Mouse (Mus musculus): ENCODE data around the gene Nme3. TPM values are rescaled to one million over a fixed set of nuclear protein-coding genes. Genes with fewer than 3 reads are reported as not detected.

The Nme3 gene
- polyA plus RNA-seq, 1 experiment from 2014 or later: 57.1 TPM

DNA sequence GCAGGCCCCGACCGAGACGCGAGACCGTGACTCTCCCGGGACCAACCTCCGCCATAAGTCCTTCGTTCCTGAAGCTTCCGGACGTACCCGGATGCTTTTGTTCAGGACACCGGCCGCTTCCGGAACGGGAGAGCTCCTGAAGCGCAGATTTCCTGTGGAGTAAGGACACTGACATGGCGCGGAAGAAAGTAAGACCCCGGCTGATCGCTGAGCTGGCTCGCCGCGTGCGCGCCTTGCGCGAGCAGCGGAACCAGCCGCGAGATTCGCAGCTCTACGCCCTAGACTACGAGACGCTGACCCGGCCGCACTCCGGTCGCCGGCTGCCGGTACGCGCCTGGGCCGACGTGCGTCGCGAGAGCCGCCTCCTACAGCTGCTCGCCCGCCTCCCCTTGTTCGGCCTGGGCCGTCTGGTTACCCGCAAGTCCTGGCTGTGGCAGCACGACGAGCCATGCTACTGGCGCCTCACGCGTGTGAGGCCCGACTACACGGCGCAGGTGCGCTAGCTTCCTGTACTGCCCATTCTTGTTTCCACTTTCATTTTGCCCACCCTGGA, 1.2 kb upstream of the Nme3 start, which contains the start of the genes Eme2 and Mrps34:
Gene Eme2 (minus strand): TSS at position 93 of the 553 bp plus-strand sequence.
Gene Mrps34 (plus strand): TSS at position 122 of the 553 bp plus-strand sequence.
- peak within 1 kb of the TSS; percentile 87 for H3K9ac ChIP-seq (ENCODE audit: low read length)
- H3K36me3 ChIP-seq (ENCODE audit: control insufficient read depth, insufficient read depth, low read length): peaks cover 25% of the 10 kb centered on the region
- WGBS: under 1% methylated on average over 62 of the region's 62 CpGs
- peak within 1 kb of the TSS; percentile 99 for H3K4me2 ChIP-seq (ENCODE audit: low read depth)
- ATAC-seq (ENCODE audit: insufficient read depth, low FRiP score, low TSS enrichment) (peak; percentile 49; the same call in 1 of the 2 replicates), DNase-seq (ENCODE audit: low spot score) (peak; percentile 90)
- peak within 1 kb of the TSS; percentile 67 for H3K27ac ChIP-seq (ENCODE audit: low read depth, low read length)
- H3K9me3 ChIP-seq (ENCODE audit: control insufficient read depth, low read length): no peaks in the 10 kb centered on the region
- peaks cover 24% of the 10 kb centered on the region for H3K4me1 ChIP-seq (ENCODE audit: control insufficient read depth, insufficient read depth, low read length)
- H3K4me3 ChIP-seq (ENCODE audit: low read depth, low read length): peak within 1 kb of the TSS; percentile 88
- no peaks in the 10 kb centered on the region for H3K27me3 ChIP-seq (ENCODE audit: control insufficient read depth, insufficient read depth, low read length)

DNA sequence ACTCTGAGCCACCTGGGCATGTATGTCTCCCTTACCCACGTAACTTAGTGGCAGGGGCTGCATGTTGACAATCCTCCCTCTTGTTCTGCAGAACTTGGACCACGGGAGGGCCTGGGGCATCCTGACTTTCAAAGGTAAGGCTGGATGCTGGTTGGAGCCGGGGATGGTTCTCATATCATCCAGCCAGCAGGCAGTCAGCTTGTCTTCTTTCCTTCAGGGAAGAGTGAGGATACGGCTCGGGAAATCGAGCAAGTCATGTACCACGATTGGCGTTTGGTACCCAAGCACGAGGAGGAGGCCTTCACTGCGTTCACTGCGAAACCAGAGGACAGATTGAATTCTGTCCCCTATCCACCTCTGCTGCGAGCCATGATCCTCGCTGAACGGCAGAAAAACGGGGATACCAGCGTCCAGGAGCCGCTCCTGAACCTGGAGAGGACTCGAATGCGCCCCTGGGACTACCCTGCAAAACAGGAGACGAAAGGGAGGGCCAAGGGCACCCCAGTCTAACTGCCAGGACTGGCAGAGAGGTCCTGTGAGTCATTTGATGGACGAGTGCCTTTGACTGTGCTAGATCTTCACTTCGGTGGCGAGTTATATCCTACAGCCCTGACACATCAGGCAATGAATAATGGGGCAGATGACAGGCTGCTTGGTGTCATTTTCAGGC, 594 bp upstream of the Nme3 start:
- no peak overlapping the region for H3K27ac ChIP-seq (ENCODE audit: low read depth, low read length)
- H3K4me1 ChIP-seq (ENCODE audit: control insufficient read depth, insufficient read depth, low read length): peaks cover 24% of the 10 kb centered on the region
- WGBS: 11% methylated on average over 23 of the region's 23 CpGs
- H3K27me3 ChIP-seq (ENCODE audit: control insufficient read depth, insufficient read depth, low read length): no peaks in the 10 kb centered on the region
- DNase-seq (ENCODE audit: low spot score) (no peak), ATAC-seq (ENCODE audit: insufficient read depth, low FRiP score, low TSS enrichment) (peak; percentile 5; the same call in 1 of the 2 replicates)
- H3K36me3 ChIP-seq (ENCODE audit: control insufficient read depth, insufficient read depth, low read length): peaks cover 27% of the 10 kb centered on the region
- no peaks in the 10 kb centered on the region for H3K9me3 ChIP-seq (ENCODE audit: control insufficient read depth, low read length)
- peak overlapping the region; percentile 88 for H3K4me3 ChIP-seq (ENCODE audit: low read depth, low read length)
- H3K9ac ChIP-seq (ENCODE audit: low read length): peak overlapping the region; percentile 87
- H3K4me2 ChIP-seq (ENCODE audit: low read depth): peak overlapping the region; percentile 99

- Histone ChIP-seq H3K4me2 (ENCODE audit: low read depth) (peak overlapping the region; percentile 99), H3K4me1 (ENCODE audit: control insufficient read depth, insufficient read depth, low read length) (peaks cover 24% of the 10 kb centered on the region), H3K9ac (ENCODE audit: low read length) (peak overlapping the region; percentile 87), H3K36me3 (ENCODE audit: control insufficient read depth, insufficient read depth, low read length) (peaks cover 33% of the 10 kb centered on the region), H3K4me3 (ENCODE audit: low read depth, low read length) (peak overlapping the region; percentile 88), H3K9me3 (ENCODE audit: control insufficient read depth, low read length) (no peaks in the 10 kb centered on the region), H3K27ac (ENCODE audit: low read depth, low read length) (no peak overlapping the region), H3K27me3 (ENCODE audit: control insufficient read depth, insufficient read depth, low read length) (no peaks in the 10 kb centered on the region)
- 35% methylated on average over 11 of the region's 11 CpGs for WGBS
- DNase-seq (ENCODE audit: low spot score) (no peak), ATAC-seq (ENCODE audit: insufficient read depth, low FRiP score, low TSS enrichment) (no peak)
Measured at GRCm38 (mm10) chr17:24896993-24897269, 631 bp downstream of the Nme3 start.

- Histone ChIP-seq H3K9ac (ENCODE audit: low read length) (peak overlapping the region; percentile 7), H3K4me2 (ENCODE audit: low read depth) (peak overlapping the region; percentile 99)
Measured at GRCm38 (mm10) chr17:24897600-24897999, 1.3 kb downstream of the Nme3 start.

GRCm38 (mm10) chr17:24898041-24898854, 1.9 kb downstream of the Nme3 start:
- Histone ChIP-seq H3K4me2 (ENCODE audit: low read depth) (no peak overlapping the region), H3K4me1 (ENCODE audit: control insufficient read depth, insufficient read depth, low read length) (peaks cover 24% of the 10 kb centered on the region), H3K27ac (ENCODE audit: low read depth, low read length) (no peak overlapping the region), H3K9ac (ENCODE audit: low read length) (no peak overlapping the region), H3K4me3 (ENCODE audit: low read depth, low read length) (no peak overlapping the region), H3K27me3 (ENCODE audit: control insufficient read depth, insufficient read depth, low read length) (no peaks in the 10 kb centered on the region), H3K9me3 (ENCODE audit: control insufficient read depth, low read length) (no peaks in the 10 kb centered on the region), H3K36me3 (ENCODE audit: control insufficient read depth, insufficient read depth, low read length) (peaks cover 36% of the 10 kb centered on the region)
- 85% methylated on average over 4 of the region's 4 CpGs for WGBS
- DNase-seq (ENCODE audit: low spot score): no peak
- ATAC-seq (ENCODE audit: insufficient read depth, low FRiP score, low TSS enrichment): no peak

More at GRCm38 (mm10) chr17:24897600-24897999, 1.3 kb downstream of the Nme3 start:
- DNase-seq (ENCODE audit: low spot score) (no peak), ATAC-seq (ENCODE audit: insufficient read depth, low FRiP score, low TSS enrichment) (no peak)
- H3K36me3 ChIP-seq (ENCODE audit: control insufficient read depth, insufficient read depth, low read length): peaks cover 34% of the 10 kb centered on the region
- WGBS: 82% methylated on average over 4 of the region's 4 CpGs
- peaks cover 24% of the 10 kb centered on the region for H3K4me1 ChIP-seq (ENCODE audit: control insufficient read depth, insufficient read depth, low read length)
- no peaks in the 10 kb centered on the region for H3K9me3 ChIP-seq (ENCODE audit: control insufficient read depth, low read length)
- no peak overlapping the region; the same call in 1 of the 2 replicates for H3K4me3 ChIP-seq (ENCODE audit: low read depth, low read length)
- H3K27ac ChIP-seq (ENCODE audit: low read depth, low read length): no peak overlapping the region
- no peaks in the 10 kb centered on the region for H3K27me3 ChIP-seq (ENCODE audit: control insufficient read depth, insufficient read depth, low read length)

- H3K9ac ChIP-seq (ENCODE audit: low read length): no peak overlapping the region
- ATAC-seq (ENCODE audit: insufficient read depth, low FRiP score, low TSS enrichment) (no peak), DNase-seq (ENCODE audit: low spot score) (no peak)
- peaks cover 21% of the 10 kb centered on the region for H3K4me1 ChIP-seq (ENCODE audit: control insufficient read depth, insufficient read depth, low read length)
- 89% methylated on average over 5 of the region's 5 CpGs for WGBS
- no peak overlapping the region for H3K4me2 ChIP-seq (ENCODE audit: low read depth)
- no peaks in the 10 kb centered on the region for H3K27me3 ChIP-seq (ENCODE audit: control insufficient read depth, insufficient read depth, low read length)
- H3K4me3 ChIP-seq (ENCODE audit: low read depth, low read length): no peak overlapping the region
- H3K27ac ChIP-seq (ENCODE audit: low read depth, low read length): no peak overlapping the region
- peaks cover 36% of the 10 kb centered on the region for H3K36me3 ChIP-seq (ENCODE audit: control insufficient read depth, insufficient read depth, low read length)
- no peaks in the 10 kb centered on the region for H3K9me3 ChIP-seq (ENCODE audit: control insufficient read depth, low read length)
Measured at GRCm38 (mm10) chr17:24899153-24899552, 2.9 kb downstream of the Nme3 start.

GRCm38 (mm10) chr17:24900014-24900413, 3.7 kb downstream of the Nme3 start:
- H3K27me3 ChIP-seq (ENCODE audit: control insufficient read depth, insufficient read depth, low read length): no peaks in the 10 kb centered on the region
- no peak overlapping the region for H3K4me3 ChIP-seq (ENCODE audit: low read depth, low read length)
- H3K4me1 ChIP-seq (ENCODE audit: control insufficient read depth, insufficient read depth, low read length): peaks cover 17% of the 10 kb centered on the region
- no peaks in the 10 kb centered on the region for H3K9me3 ChIP-seq (ENCODE audit: control insufficient read depth, low read length)
- no peak overlapping the region for H3K4me2 ChIP-seq (ENCODE audit: low read depth)
- no peak overlapping the region for H3K9ac ChIP-seq (ENCODE audit: low read length)
- whole genome bisulfite sequencing: 97% methylated on average over 6 of the region's 6 CpGs
- ATAC-seq (ENCODE audit: insufficient read depth, low FRiP score, low TSS enrichment): no peak
- DNase-seq (ENCODE audit: low spot score): no peak
- H3K36me3 ChIP-seq (ENCODE audit: control insufficient read depth, insufficient read depth, low read length): peaks cover 36% of the 10 kb centered on the region
- H3K27ac ChIP-seq (ENCODE audit: low read depth, low read length): no peak overlapping the region

DNA sequence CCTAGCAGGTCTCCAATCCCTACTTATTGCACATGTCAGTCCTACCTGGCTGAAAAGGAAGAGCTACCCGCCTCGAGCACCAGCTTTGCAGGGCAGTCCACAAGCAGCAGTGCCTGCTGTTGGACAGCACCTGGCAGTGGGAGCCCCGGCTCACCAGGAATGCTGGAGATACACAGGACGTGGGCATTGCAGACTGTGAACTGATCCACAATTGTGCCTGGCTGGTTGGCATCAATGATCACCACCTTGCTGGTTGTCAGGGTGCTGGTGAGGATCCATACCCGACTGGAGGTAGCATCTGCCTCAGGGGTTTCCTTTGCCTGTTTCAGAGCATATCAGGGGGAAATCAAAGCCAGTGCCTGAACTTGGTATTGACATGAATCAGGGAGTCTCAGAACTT, 5.8 kb downstream of the Nme3 start:
- H3K27ac ChIP-seq (ENCODE audit: low read depth, low read length): no peak overlapping the region
- H3K9ac ChIP-seq (ENCODE audit: low read length): no peak overlapping the region
- H3K9me3 ChIP-seq (ENCODE audit: control insufficient read depth, low read length): no peaks in the 10 kb centered on the region
- H3K4me2 ChIP-seq (ENCODE audit: low read depth): no peak overlapping the region
- ATAC-seq (ENCODE audit: insufficient read depth, low FRiP score, low TSS enrichment): no peak
- no peak for DNase-seq (ENCODE audit: low spot score)
- H3K36me3 ChIP-seq (ENCODE audit: control insufficient read depth, insufficient read depth, low read length): peaks cover 39% of the 10 kb centered on the region
- no peaks in the 10 kb centered on the region for H3K27me3 ChIP-seq (ENCODE audit: control insufficient read depth, insufficient read depth, low read length)
- no peak overlapping the region for H3K4me3 ChIP-seq (ENCODE audit: low read depth, low read length)
- WGBS: 92% methylated on average over 5 of the region's 5 CpGs
- peaks cover 6% of the 10 kb centered on the region for H3K4me1 ChIP-seq (ENCODE audit: control insufficient read depth, insufficient read depth, low read length)
